Mouse (Mus musculus) limb, embryonic 15.5 days (tissue): ENCODE results near the gene Syne1. TPM values are rescaled to one million over a fixed set of nuclear protein-coding genes. Genes with fewer than 3 reads are reported as not detected.

Source experiments
- ATAC-seq: fragments of 200-750 bp; cut with Nextera tagmentation; 2 replicates; pipeline ENCODE4 v1.8.0; 2017; ENCODE audit warnings: low read depth, moderate TSS enrichment; ENCODE audit not compliant: insufficient number of reproducible peaks, low FRiP score, low TSS enrichment
- H3K27ac ChIP-seq: fragments of 300-500 bp; sonication (generic); 2 replicates; pipeline ENCODE4 v1.5.1; 2015; ENCODE audit warnings: moderate library complexity, mild to moderate bottlenecking, inconsistent platforms
- H3K27me3 ChIP-seq: fragments of 300-500 bp; sonication (generic); 2 replicates; pipeline ENCODE4 v1.6.1; 2015; ENCODE audit warnings: inconsistent platforms
- H3K36me3 ChIP-seq: fragments of 300-500 bp; sonication (generic); 2 replicates; pipeline ENCODE4 v1.6.1; 2015; ENCODE audit warnings: inconsistent platforms
- H3K4me1 ChIP-seq: fragments of 300-500 bp; sonication (generic); 2 replicates; pipeline ENCODE4 v1.6.1; 2015; ENCODE audit warnings: inconsistent platforms
- H3K4me2 ChIP-seq: fragments of 300-500 bp; sonication (generic); 2 replicates; pipeline ENCODE4 v1.6.1; 2015; ENCODE audit warnings: mild to moderate bottlenecking, inconsistent platforms
- H3K4me3 ChIP-seq: fragments of 300-500 bp; sonication (generic); 2 replicates; pipeline ENCODE4 v1.5.1; 2015; ENCODE audit warnings: mild to moderate bottlenecking, inconsistent platforms
- H3K9ac ChIP-seq: fragments of 300-500 bp; sonication (generic); 2 replicates; pipeline ENCODE4 v1.6.1; 2015; ENCODE audit warnings: inconsistent platforms
- H3K9me3 ChIP-seq: fragments of 300-500 bp; sonication (generic); 2 replicates; pipeline ENCODE4 v1.6.1; 2016; ENCODE audit warnings: inconsistent platforms
- WGBS: fragments of 180-500 bp; shearing (Covaris S2); methylation state at CpG from one replicate; pipeline ENCODE4 v1.1.7; 2015; 5-methylcytosine and 5-hydroxymethylcytosine counted together
- polyA plus RNA-seq: library from polyadenylated mRNA; unstranded; fragments of >200 nt; fragmentation: Nextera tagmentation; extraction: Ambion mirVana; gene quantifications from 2 replicates; pipeline ENCODE4 v1.2.1, GENCODE M21; 2015

Gene Syne1
- polyA plus RNA-seq, 1 experiment from 2014 or later = 7.6 TPM

GRCm38 (mm10) chr10:4996592-4996991, 554.7 kb downstream of the Syne1 start:
- ATAC-seq = no peak
- H3K27ac ChIP-seq = no peak overlapping the region
- no peak overlapping the region for H3K9ac ChIP-seq
- H3K27me3 ChIP-seq = no peaks in the 10 kb centered on the region
- no peaks in the 10 kb centered on the region for H3K9me3 ChIP-seq
- H3K4me2 ChIP-seq = no peak overlapping the region
- 77% methylated on average over 3 of the region's 3 CpGs for whole genome bisulfite sequencing
- no peak overlapping the region for H3K4me3 ChIP-seq
- H3K4me1 ChIP-seq = no peaks in the 10 kb centered on the region
- no peaks in the 10 kb centered on the region for H3K36me3 ChIP-seq

GRCm38 (mm10) chr10:4993802-4994201, 557.5 kb downstream of the Syne1 start:
- Histone ChIP-seq H3K4me2 (no peak overlapping the region), H3K4me3 (no peak overlapping the region), H3K27me3 (no peaks in the 10 kb centered on the region), H3K9me3 (no peaks in the 10 kb centered on the region), H3K4me1 (no peaks in the 10 kb centered on the region), H3K27ac (no peak overlapping the region), H3K9ac (no peak overlapping the region), H3K36me3 (no peaks in the 10 kb centered on the region)
- WGBS = 69% methylated on average over 3 of the region's 3 CpGs
- no peak for ATAC-seq

- Histone ChIP-seq H3K9me3 (no peaks in the 10 kb centered on the region), H3K36me3 (no peaks in the 10 kb centered on the region), H3K4me1 (no peaks in the 10 kb centered on the region), H3K27ac (no peak overlapping the region), H3K9ac (no peak overlapping the region), H3K4me3 (no peak overlapping the region), H3K27me3 (no peaks in the 10 kb centered on the region), H3K4me2 (no peak overlapping the region)
- WGBS = 67% methylated on average over 2 of the region's 2 CpGs
- ATAC-seq = no peak
These were observed 567.4 kb downstream of the Syne1 start for GRCm38 (mm10) chr10:4983919-4984318.

- WGBS = 87% methylated on average over 3 of the region's 3 CpGs
These were observed 573.9 kb downstream of the Syne1 start for GRCm38 (mm10) chr10:4977374-4977773.

GRCm38 (mm10) chr10:4976557-4976956, 574.7 kb downstream of the Syne1 start:
- H3K9me3 ChIP-seq = no peaks in the 10 kb centered on the region

More at GRCm38 (mm10) chr10:4977374-4977773, 573.9 kb downstream of the Syne1 start:
- Histone ChIP-seq H3K36me3 (no peaks in the 10 kb centered on the region), H3K4me1 (no peaks in the 10 kb centered on the region), H3K27ac (no peak overlapping the region), H3K27me3 (no peaks in the 10 kb centered on the region), H3K9me3 (no peaks in the 10 kb centered on the region), H3K9ac (no peak overlapping the region), H3K4me3 (no peak overlapping the region), H3K4me2 (no peak overlapping the region)
- no peak for ATAC-seq

GRCm38 (mm10) chr10:4974246-4974645, 577.0 kb downstream of the Syne1 start:
- Histone ChIP-seq H3K27me3 (no peaks in the 10 kb centered on the region), H3K9ac (no peak overlapping the region)

More at GRCm38 (mm10) chr10:4976557-4976956, 574.7 kb downstream of the Syne1 start:
- no peak overlapping the region for H3K9ac ChIP-seq
- no peak overlapping the region for H3K4me3 ChIP-seq
- H3K27me3 ChIP-seq = no peaks in the 10 kb centered on the region
- H3K4me1 ChIP-seq = no peaks in the 10 kb centered on the region
- no peak overlapping the region for H3K27ac ChIP-seq
- H3K4me2 ChIP-seq = no peak overlapping the region
- 79% methylated on average over 2 of the region's 2 CpGs for WGBS
- H3K36me3 ChIP-seq = no peaks in the 10 kb centered on the region
- ATAC-seq = no peak

GRCm38 (mm10) chr10:4972026-4972425, 579.3 kb downstream of the Syne1 start:
- Histone ChIP-seq H3K4me1 (no peaks in the 10 kb centered on the region), H3K9ac (no peak overlapping the region), H3K27ac (no peak overlapping the region), H3K4me3 (no peak overlapping the region), H3K27me3 (no peaks in the 10 kb centered on the region), H3K36me3 (no peaks in the 10 kb centered on the region), H3K4me2 (no peak overlapping the region), H3K9me3 (no peaks in the 10 kb centered on the region)
- no peak for ATAC-seq
- 37% methylated on average over 2 of the region's 2 CpGs for WGBS

More at GRCm38 (mm10) chr10:4974246-4974645, 577.0 kb downstream of the Syne1 start:
- H3K36me3 ChIP-seq = no peaks in the 10 kb centered on the region
- no peak overlapping the region for H3K4me3 ChIP-seq
- 92% methylated on average over 4 of the region's 4 CpGs for whole genome bisulfite sequencing
- no peak overlapping the region for H3K4me2 ChIP-seq
- no peaks in the 10 kb centered on the region for H3K9me3 ChIP-seq
- no peak overlapping the region for H3K27ac ChIP-seq
- H3K4me1 ChIP-seq = no peaks in the 10 kb centered on the region
- no peak for ATAC-seq

GRCm38 (mm10) chr10:4971586-4971985, 579.7 kb downstream of the Syne1 start:
- Histone ChIP-seq H3K9me3 (no peaks in the 10 kb centered on the region), H3K4me1 (no peaks in the 10 kb centered on the region), H3K9ac (no peak overlapping the region), H3K27me3 (no peaks in the 10 kb centered on the region), H3K4me2 (no peak overlapping the region), H3K4me3 (no peak overlapping the region), H3K27ac (no peak overlapping the region), H3K36me3 (no peaks in the 10 kb centered on the region)
- no peak for ATAC-seq

- no peaks in the 10 kb centered on the region for H3K9me3 ChIP-seq
- no peaks in the 10 kb centered on the region for H3K27me3 ChIP-seq
- no peak overlapping the region for H3K4me3 ChIP-seq
- WGBS = 74% methylated on average over 7 of the region's 7 CpGs
- no peak overlapping the region for H3K27ac ChIP-seq
- no peak overlapping the region for H3K9ac ChIP-seq
- H3K36me3 ChIP-seq = no peaks in the 10 kb centered on the region
- no peak overlapping the region for H3K4me2 ChIP-seq
- ATAC-seq = no peak
- H3K4me1 ChIP-seq = no peaks in the 10 kb centered on the region
These were observed 580.1 kb downstream of the Syne1 start for GRCm38 (mm10) chr10:4971156-4971555.

Other genes starting within 250 kb of the Syne1 start
- 5.0 and 5.4 TPM in 2 replicates for gene Myct1, start 42.3 kb upstream of the Syne1 start, polyA plus RNA-seq
- gene Vip, start 87.7 kb upstream of the Syne1 start, polyA plus RNA-seq = not detected in 2 replicates